Mouse (Mus musculus) lung, embryonic 14.5 days (tissue): ENCODE data around the gene Comt. TPM values are rescaled to one million over a fixed set of nuclear protein-coding genes. Genes with fewer than 3 reads are reported as not detected.

Source experiments
- ATAC-seq: fragments of 200-750 bp; cut with Nextera tagmentation; 2 replicates; pipeline ENCODE4 v1.8.0; 2017; ENCODE audit warnings: mild to moderate bottlenecking, moderate TSS enrichment, moderate library complexity; ENCODE audit not compliant: insufficient read depth
- DNase-seq: peaks from one replicate; pipeline ENCODE4 v3.0.0-alpha.2; 2015
- H3K27ac ChIP-seq: fragments of 300-500 bp; sonication (generic); 2 replicates; pipeline ENCODE4 v1.5.1; 2014; ENCODE audit warnings: low read depth, mild to moderate bottlenecking, moderate library complexity
- H3K27me3 ChIP-seq: fragments of 300-500 bp; sonication (generic); 2 replicates; pipeline ENCODE4 v1.6.1; 2014; ENCODE audit warnings: low read length, control low read depth; ENCODE audit not compliant: insufficient read depth
- H3K36me3 ChIP-seq: fragments of 300-500 bp; sonication (generic); 2 replicates; pipeline ENCODE4 v1.6.1; 2014; ENCODE audit warnings: control low read depth; ENCODE audit not compliant: insufficient read depth
- H3K4me1 ChIP-seq: fragments of 300-500 bp; sonication (generic); 2 replicates; pipeline ENCODE4 v1.6.1; 2014; ENCODE audit warnings: antibody characterized with exemption, control low read depth; ENCODE audit not compliant: insufficient read depth
- H3K4me2 ChIP-seq: fragments of 300-500 bp; sonication (generic); 2 replicates; pipeline ENCODE4 v1.6.1; 2014; ENCODE audit warnings: mild to moderate bottlenecking
- H3K4me3 ChIP-seq: fragments of 300-500 bp; sonication (generic); 2 replicates; pipeline ENCODE4 v1.5.1; 2014; ENCODE audit warnings: low read depth, low read length
- H3K9ac ChIP-seq: fragments of 300-500 bp; sonication (generic); 2 replicates; pipeline ENCODE4 v1.6.1; 2014
- H3K9me3 ChIP-seq: fragments of 300-500 bp; sonication (generic); 2 replicates; pipeline ENCODE4 v1.6.1; 2016; ENCODE audit warnings: low read depth, low read length, control low read depth
- CTCF ChIP-seq: IDR thresholded peaks from 2 replicates; pipeline ENCODE4 v1.5.1; 2016; ENCODE audit warnings: antibody characterized with exemption, low read depth
- WGBS: fragments of 180-500 bp; shearing (Covaris S2); extraction: QIAGEN DNeasy Blood & Tissue Kit; methylation state at CpG from one replicate; pipeline ENCODE4 v1.1.7; 2014; 5-methylcytosine and 5-hydroxymethylcytosine counted together
- microRNA-seq: library from miRNA; unstranded; fragments of <30 nt; microRNA quantifications from one replicate; pipeline ENCODE4, GENCODE M21; 2016; ENCODE audit warnings: borderline number of aligned reads
- polyA plus RNA-seq: library from polyadenylated mRNA; unstranded; fragments of >200 nt; fragmentation: Nextera tagmentation; extraction: Ambion mirVana; gene quantifications from 2 replicates; pipeline ENCODE4 v1.2.1, GENCODE M21; 2014

Gene Comt
- polyA plus RNA-seq, 1 experiment from 2014 or later, result 97.0 TPM

GRCm38 (mm10) chr16:18360151-18360805 lies 66.4 kb downstream of the Comt start:
- DNase-seq (no peak), ATAC-seq (no peak; the same call in 1 of the 2 replicates)
- H3K4me2 ChIP-seq, result no peak overlapping the region
- no peaks in the 10 kb centered on the region for H3K4me1 ChIP-seq
- 73% methylated on average over 6 of the region's 6 CpGs for WGBS
- no peak overlapping the region for H3K9ac ChIP-seq
- no peaks in the 10 kb centered on the region for H3K9me3 ChIP-seq
- no peaks in the 10 kb centered on the region for H3K27me3 ChIP-seq
- no peak overlapping the region for H3K27ac ChIP-seq
- TF ChIP-seq CTCF, result no peak
- H3K4me3 ChIP-seq, result no peak overlapping the region
- no peaks in the 10 kb centered on the region for H3K36me3 ChIP-seq

DNA sequence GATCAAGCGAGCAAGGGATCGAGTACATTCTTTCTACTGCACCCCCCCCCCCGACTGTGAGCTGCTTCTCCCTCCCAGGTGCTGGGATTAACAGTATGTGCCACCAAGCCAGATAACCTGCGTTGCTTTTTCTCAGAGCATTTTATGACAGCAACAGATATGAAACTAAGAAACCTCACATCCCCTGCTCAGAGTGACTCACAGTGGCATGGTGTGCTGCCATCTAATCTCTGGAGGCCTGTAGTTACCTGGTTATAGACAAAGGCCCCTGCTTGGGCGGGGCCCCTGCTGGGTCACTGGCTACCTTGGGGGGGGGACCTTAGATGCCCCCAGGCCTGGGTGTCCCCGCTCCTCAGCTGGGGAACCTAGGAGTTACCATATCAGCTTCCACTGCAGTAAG lies 68.7 kb downstream of the Comt start:
- Histone ChIP-seq H3K4me2 (no peak overlapping the region), H3K27ac (no peak overlapping the region), H3K9me3 (no peaks in the 10 kb centered on the region), H3K9ac (no peak overlapping the region), H3K4me3 (no peak overlapping the region), H3K4me1 (no peaks in the 10 kb centered on the region), H3K36me3 (no peaks in the 10 kb centered on the region), H3K27me3 (no peaks in the 10 kb centered on the region)
- ATAC-seq (no peak), DNase-seq (no peak)
- no peak for TF ChIP-seq CTCF
- 78% methylated on average over 6 of the region's 6 CpGs for WGBS

- Histone ChIP-seq H3K27ac (no peak overlapping the region), H3K36me3 (no peaks in the 10 kb centered on the region), H3K9me3 (no peaks in the 10 kb centered on the region), H3K4me3 (no peak overlapping the region), H3K4me2 (no peak overlapping the region), H3K4me1 (no peaks in the 10 kb centered on the region), H3K27me3 (no peaks in the 10 kb centered on the region), H3K9ac (no peak overlapping the region)
- TF ChIP-seq CTCF, result no peak
- DNase-seq (no peak), ATAC-seq (no peak)
- WGBS, result 88% methylated on average over 1 of the region's 1 CpGs
These were observed 69.7 kb downstream of the Comt start for GRCm38 (mm10) chr16:18356961-18357360.

Small RNA genes lying within 50 kb of the gene (microRNA-seq; reads per million reads assigned to microRNA genes)
- gene Gm26219, result not detected

Other genes with a start within 250 kb of the Comt start
- not detected in 2 replicates for gene Ccdc188, start 209.0 kb downstream of the Comt start, polyA plus RNA-seq
- 22.0 and 23.8 TPM in 2 replicates for gene Zdhhc8, start 191.7 kb downstream of the Comt start, polyA plus RNA-seq
- 74.1 and 81.3 TPM in 2 replicates for gene Trmt2a, start 178.2 kb downstream of the Comt start, polyA plus RNA-seq
- gene Ranbp1, start 178.1 kb downstream of the Comt start, polyA plus RNA-seq, result 776 and 804 TPM in 2 replicates
- 1.5 and 2.5 TPM in 2 replicates for gene Gm49776, start 168.5 kb downstream of the Comt start, polyA plus RNA-seq
- gene Dgcr8, start 137.6 kb downstream of the Comt start, polyA plus RNA-seq, result 42.2 and 44.4 TPM in 2 replicates
- gene Tango2, start 78.7 kb downstream of the Comt start, polyA plus RNA-seq, result 23.6 and 27.2 TPM in 2 replicates
- 25.7 and 30.8 TPM in 2 replicates for gene Arvcf, start 78.7 kb downstream of the Comt start, polyA plus RNA-seq
- 18.7 and 21.5 TPM in 2 replicates for gene Txnrd2, start 468 bp downstream of the Comt start, polyA plus RNA-seq
- 16.2 and 17.6 TPM in 2 replicates for gene Gnb1l, start 71.9 kb upstream of the Comt start, polyA plus RNA-seq
- 4.2 and 4.8 TPM in 2 replicates for gene Rtl10, start 72.0 kb upstream of the Comt start, polyA plus RNA-seq
- gene Tbx1, start 163.8 kb upstream of the Comt start, polyA plus RNA-seq, result 12.0 and 15.8 TPM in 2 replicates
- 3.8 and 4.1 TPM in 2 replicates for gene Gp1bb, start 195.6 kb upstream of the Comt start, polyA plus RNA-seq
- gene Gm49601, start 199.6 kb upstream of the Comt start, polyA plus RNA-seq, result 1.2 and 1.7 TPM in 2 replicates
- 19.3 and 20.1 TPM in 2 replicates for gene Sept5, start 203.1 kb upstream of the Comt start, polyA plus RNA-seq